ENCODE assay signal across 25 mouse cellular contexts in the genomic region with DNA sequence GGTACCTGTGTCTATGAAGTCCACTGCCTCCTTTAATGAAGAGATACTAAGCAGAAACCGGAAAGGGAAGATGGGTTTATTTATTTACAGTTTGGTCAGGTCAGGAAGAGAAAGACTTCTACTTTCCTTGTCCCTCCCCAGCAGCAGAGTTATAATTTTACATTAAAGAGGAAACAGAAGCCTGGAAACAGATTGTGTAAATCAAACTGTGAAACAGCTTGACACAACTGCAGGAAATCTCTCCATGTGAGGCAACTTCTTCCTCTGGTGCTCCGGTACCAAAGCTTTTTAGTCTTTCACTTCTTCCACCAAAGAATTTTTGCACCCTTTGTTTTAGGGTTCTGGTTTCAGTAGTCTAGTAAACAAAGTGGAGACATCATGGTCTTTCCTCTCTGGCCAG. TPM values are rescaled to one million over a fixed set of nuclear protein-coding genes. Genes with fewer than 3 reads are reported as not detected.
DNase-seq lines count a peak whose midpoint lies in the region; ATAC-seq and TF ChIP-seq lines count a peak whose summit lies in the region.
"Had no signal": no experiment of that assay in that cellular context is flagged by ENCODE, and none has a peak within 500 bp of the region (broad histone marks: within the 10 kb centered on the region; RNA-seq: fewer than 3 reads in every experiment).

No protein-coding gene starts in this region.

- no peaks in the 10 kb centered on the region for H3K9me3 ChIP-seq in forebrain, postnatal 0 days (ENCODE audit: low read length)
- H3K9me3 ChIP-seq in forebrain, embryonic 12.5 days: no peaks in the 10 kb centered on the region
- no peaks in the 10 kb centered on the region for H3K9me3 ChIP-seq in liver, embryonic 15.5 days (replicated peaks)
- H3K9me3 ChIP-seq in lung, postnatal 0 days (ENCODE audit: low read length): no peaks in the 10 kb centered on the region
- H3K9me3 ChIP-seq: embryonic facial prominence, embryonic 12.5 days; embryonic facial prominence, embryonic 15.5 days; forebrain, embryonic 15.5 days; G1E; hindbrain, embryonic 13.5 days had no signal

- no peaks in the 10 kb centered on the region for H3K4me1 ChIP-seq in forebrain, postnatal 0 days (ENCODE audit: insufficient read depth)
- no peaks in the 10 kb centered on the region for H3K4me1 ChIP-seq in forebrain, embryonic 12.5 days
- H3K4me1 ChIP-seq in liver, embryonic 15.5 days (replicated peaks): peaks cover 4% of the 10 kb centered on the region; the same call in 1 of the 2 replicates
- H3K4me1 ChIP-seq in lung, postnatal 0 days (ENCODE audit: insufficient read depth, low read depth, low read length): no peaks in the 10 kb centered on the region
- H3K4me1 ChIP-seq: embryonic facial prominence, embryonic 12.5 days; embryonic facial prominence, embryonic 15.5 days; forebrain, embryonic 15.5 days; hindbrain, embryonic 13.5 days had no signal

- ATAC-seq in forebrain, postnatal 0 days: no peak
- no peak for ATAC-seq in forebrain, embryonic 12.5 days (ENCODE audit: low FRiP score)
- no peak for ATAC-seq in liver, embryonic 15.5 days (ENCODE audit: insufficient read depth)
- peak; percentile 84 for ATAC-seq in megakaryocyte progenitor cell, adult 5-6 weeks (replicated peaks; ENCODE audit: poor library complexity)
- ATAC-seq in lung, postnatal 0 days: no peak
- ATAC-seq: forebrain, embryonic 15.5 days; hindbrain, embryonic 16.5 days; Patski had no signal

- H3K27me3 ChIP-seq in forebrain, postnatal 0 days (ENCODE audit: insufficient read depth, low read length): no peaks in the 10 kb centered on the region
- H3K27me3 ChIP-seq in forebrain, embryonic 12.5 days: no peaks in the 10 kb centered on the region
- 0 out of 2 replicates have a peak, but pooled peaks cover 6% of the 10 kb centered on the region for H3K27me3 ChIP-seq in liver, embryonic 15.5 days
- no peaks in the 10 kb centered on the region for H3K27me3 ChIP-seq in lung, postnatal 0 days (replicated peaks; ENCODE audit: insufficient read depth, low read length)
- H3K27me3 ChIP-seq: CH12.LX; embryonic facial prominence, embryonic 15.5 days; forebrain, embryonic 15.5 days; hindbrain, embryonic 13.5 days; Patski had no signal

- WGBS in forebrain, postnatal 0 days: 65% methylated on average over 2 of the region's 2 CpGs
- 81% methylated on average over 2 of the region's 2 CpGs for WGBS in forebrain, embryonic 12.5 days
- WGBS in liver, embryonic 15.5 days (ENCODE audit: insufficient replicate concordance): 28% methylated on average over 2 of the region's 2 CpGs
- WGBS in lung, postnatal 0 days: 44% methylated on average over 2 of the region's 2 CpGs

- no peak overlapping the region for H3K4me3 ChIP-seq in forebrain, postnatal 0 days (ENCODE audit: low read depth, low read length)
- H3K4me3 ChIP-seq in forebrain, embryonic 12.5 days (replicated peaks): no peak overlapping the region
- no peak overlapping the region for H3K4me3 ChIP-seq in liver, embryonic 15.5 days (replicated peaks)
- no peak overlapping the region for H3K4me3 ChIP-seq in lung, postnatal 0 days (ENCODE audit: low read depth, low read length)
- H3K4me3 ChIP-seq: embryonic facial prominence, embryonic 12.5 days; embryonic facial prominence, embryonic 15.5 days; forebrain, embryonic 15.5 days; hindbrain, embryonic 13.5 days had no signal

- peak; percentile 1 for DNase-seq in forebrain, postnatal 0 days
- no peak for DNase-seq in liver
- peak; percentile 7 for DNase-seq in brain, adult 2 months (ENCODE audit: low read depth, low spot score)
- no peak for DNase-seq in adrenal gland, postnatal 25 days
- no peak for DNase-seq in lung, postnatal 0 days (ENCODE audit: low spot score)
- DNase-seq: adrenal gland, postnatal 10 days; B cell, adult 2 months; cerebellum, adult 18-20 months; cerebellum, adult 9-10 months; cerebellum, postnatal 14 days; gastrocnemius, postnatal 10 days; gastrocnemius, postnatal 36 days had no signal

- TF ChIP-seq EP300 in lung, postnatal 0 days (IDR thresholded peaks at IDR 0.05): no peak

- no peak overlapping the region for H3K27ac ChIP-seq in forebrain, postnatal 0 days (ENCODE audit: low read depth, low read length)
- H3K27ac ChIP-seq in forebrain, embryonic 12.5 days: no peak overlapping the region
- H3K27ac ChIP-seq in liver, embryonic 15.5 days (replicated peaks): peak overlapping the region; percentile 14; the same call in 1 of the 2 replicates
- no peak overlapping the region for H3K27ac ChIP-seq in lung, postnatal 0 days (ENCODE audit: low read length)
- H3K27ac ChIP-seq: embryonic facial prominence, embryonic 12.5 days; embryonic facial prominence, embryonic 15.5 days; forebrain, embryonic 15.5 days; hindbrain, embryonic 13.5 days had no signal

- H3K9ac ChIP-seq in forebrain, postnatal 0 days: no peak overlapping the region
- H3K9ac ChIP-seq in forebrain, embryonic 12.5 days: no peak overlapping the region
- no peak overlapping the region for H3K9ac ChIP-seq in liver, embryonic 15.5 days
- no peak overlapping the region for H3K9ac ChIP-seq in lung, postnatal 0 days (replicated peaks; ENCODE audit: low read depth)
- H3K9ac ChIP-seq: embryonic facial prominence, embryonic 12.5 days; embryonic facial prominence, embryonic 15.5 days; forebrain, embryonic 15.5 days; hindbrain, embryonic 13.5 days had no signal

- no peak for TF ChIP-seq CTCF in forebrain, postnatal 0 days (IDR thresholded peaks at IDR 0.05; ENCODE audit: low read depth)
- TF ChIP-seq CTCF in lung, postnatal 0 days (IDR thresholded peaks at IDR 0.05): no peak

- no peak overlapping the region for H3K4me2 ChIP-seq in forebrain, postnatal 0 days (ENCODE audit: low read depth)
- no peak overlapping the region for H3K4me2 ChIP-seq in forebrain, embryonic 12.5 days
- H3K4me2 ChIP-seq in liver, embryonic 15.5 days: no peak overlapping the region
- H3K4me2 ChIP-seq in lung, postnatal 0 days (replicated peaks; ENCODE audit: low read depth, low read length): no peak overlapping the region
- H3K4me2 ChIP-seq: embryonic facial prominence, embryonic 12.5 days; embryonic facial prominence, embryonic 15.5 days; forebrain, embryonic 15.5 days; heart, embryonic 11.5 days; hindbrain, embryonic 13.5 days had no signal

- no peaks in the 10 kb centered on the region for H3K36me3 ChIP-seq in forebrain, postnatal 0 days (ENCODE audit: insufficient read depth)
- no peaks in the 10 kb centered on the region for H3K36me3 ChIP-seq in forebrain, embryonic 12.5 days (replicated peaks)
- no peaks in the 10 kb centered on the region for H3K36me3 ChIP-seq in liver, embryonic 15.5 days (replicated peaks)
- no peaks in the 10 kb centered on the region for H3K36me3 ChIP-seq in lung, postnatal 0 days (ENCODE audit: insufficient read depth, low read length)
- H3K36me3 ChIP-seq: embryonic facial prominence, embryonic 12.5 days; embryonic facial prominence, embryonic 15.5 days; forebrain, embryonic 15.5 days; G1E; hindbrain, embryonic 13.5 days had no signal

RNA-seq across cellular contexts. Expression of a gene that starts 7.1 kb away (rescaled TPM):
- total RNA-seq in forebrain, postnatal 0 days (2014; rRNA removed): 0.52 and 0.69 TPM in 2 replicates
- 0.16 and 0.18 TPM in 2 replicates for polyA plus RNA-seq in forebrain, postnatal 0 days (2015; fragmentation: Nextera tagmentation; extraction: Ambion mirVana)
- polyA plus RNA-seq in forebrain, embryonic 12.5 days (2016; fragmentation: Nextera tagmentation; extraction: Ambion mirVana): not detected in 2 replicates
- polyA plus RNA-seq in liver, embryonic 15.5 days (2015; fragmentation: Nextera tagmentation; extraction: Ambion mirVana): 0.07 and 0.21 TPM in 2 replicates
- total RNA-seq in megakaryocyte progenitor cell, adult 5-6 weeks (2015): not detected in 2 replicates
- total RNA-seq in megakaryocyte progenitor cell, adult 5-6 weeks (2017): 0.27 and 0.83 TPM in 2 replicates
- total RNA-seq in adrenal gland, postnatal 25 days (2021): 0.24 and 0.48 TPM in 2 replicates
- 0.46 and 0.54 TPM in 2 replicates for polyA plus RNA-seq in lung, postnatal 0 days (2015; fragmentation: Nextera tagmentation; extraction: Ambion mirVana)
- total RNA-seq: gastrocnemius, adult 18-20 months had no signal
- polyA plus RNA-seq: G1E had no signal

RNA-seq across cellular contexts. Expression of a gene that starts 7.2 kb away (rescaled TPM):
- 1.7 and 2.0 TPM in 2 replicates for total RNA-seq in forebrain, postnatal 0 days (2014; rRNA removed)
- 0.83 and 0.88 TPM in 2 replicates for polyA plus RNA-seq in forebrain, postnatal 0 days (2015; fragmentation: Nextera tagmentation; extraction: Ambion mirVana)
- 0.11 and 0.17 TPM in 2 replicates for polyA plus RNA-seq in forebrain, embryonic 12.5 days (2016; fragmentation: Nextera tagmentation; extraction: Ambion mirVana)
- 0.99 and 1.5 TPM in 2 replicates for polyA plus RNA-seq in liver, embryonic 15.5 days (2015; fragmentation: Nextera tagmentation; extraction: Ambion mirVana)
- 1.5 and 2.1 TPM in 2 replicates for total RNA-seq in megakaryocyte progenitor cell, adult 5-6 weeks (2015)
- 1.0 and 1.1 TPM in 2 replicates for total RNA-seq in megakaryocyte progenitor cell, adult 5-6 weeks (2017)
- total RNA-seq in adrenal gland, postnatal 25 days (2021): 4.1 and 5.1 TPM in 2 replicates
- 2.7 and 3.8 TPM in 2 replicates for polyA plus RNA-seq in lung, postnatal 0 days (2015; fragmentation: Nextera tagmentation; extraction: Ambion mirVana)
- polyA plus RNA-seq: G1E had no signal

RNA-seq across cellular contexts. Expression of a gene that starts 25.7 kb away (rescaled TPM):
- total RNA-seq in forebrain, postnatal 0 days (2014; rRNA removed): 0.15 and 0.19 TPM in 2 replicates
- 0.45 and 0.79 TPM in 2 replicates for polyA plus RNA-seq in forebrain, postnatal 0 days (2015; fragmentation: Nextera tagmentation; extraction: Ambion mirVana)
- 0.09 TPM in 1 of 2 replicates, not detected in the other for polyA plus RNA-seq in forebrain, embryonic 12.5 days (2016; fragmentation: Nextera tagmentation; extraction: Ambion mirVana)
- 0.28 and 0.61 TPM in 2 replicates for polyA plus RNA-seq in liver, embryonic 15.5 days (2015; fragmentation: Nextera tagmentation; extraction: Ambion mirVana)
- not detected in 2 replicates for total RNA-seq in megakaryocyte progenitor cell, adult 5-6 weeks (2015)
- total RNA-seq in megakaryocyte progenitor cell, adult 5-6 weeks (2017): 0.27 TPM in 1 of 2 replicates, not detected in the other
- total RNA-seq in adrenal gland, postnatal 25 days (2021): 3.2 and 4.9 TPM in 2 replicates
- 2.0 and 2.3 TPM in 2 replicates for polyA plus RNA-seq in lung, postnatal 0 days (2015; fragmentation: Nextera tagmentation; extraction: Ambion mirVana)
- total RNA-seq: CH12.LX, G1E had no signal
- polyA plus RNA-seq: G1E had no signal

RNA-seq across cellular contexts. Expression of a gene that starts 31.7 kb away (rescaled TPM):
- total RNA-seq in forebrain, postnatal 0 days (2014; rRNA removed): 1.8 and 2.5 TPM in 2 replicates
- polyA plus RNA-seq in forebrain, postnatal 0 days (2015; fragmentation: Nextera tagmentation; extraction: Ambion mirVana): 1.4 and 1.6 TPM in 2 replicates
- polyA plus RNA-seq in forebrain, embryonic 12.5 days (2016; fragmentation: Nextera tagmentation; extraction: Ambion mirVana): 0.14 and 0.36 TPM in 2 replicates
- 0.16 and 0.17 TPM in 2 replicates for polyA plus RNA-seq in liver, embryonic 15.5 days (2015; fragmentation: Nextera tagmentation; extraction: Ambion mirVana)
- 0.12 and 0.17 TPM in 2 replicates for total RNA-seq in megakaryocyte progenitor cell, adult 5-6 weeks (2015)
- total RNA-seq in megakaryocyte progenitor cell, adult 5-6 weeks (2017): 0.25 and 0.30 TPM in 2 replicates
- total RNA-seq in adrenal gland, postnatal 25 days (2021): 0.82 TPM in 1 of 2 replicates, not detected in the other
- 0.90 and 1.1 TPM in 2 replicates for polyA plus RNA-seq in lung, postnatal 0 days (2015; fragmentation: Nextera tagmentation; extraction: Ambion mirVana)
- total RNA-seq: gastrocnemius, adult 18-20 months; gastrocnemius, postnatal 36 days had no signal
- polyA plus RNA-seq: G1E had no signal

RNA-seq across cellular contexts. Expression of a gene that starts 50.2 kb away (rescaled TPM):
- 2.3 and 2.7 TPM in 2 replicates for total RNA-seq in forebrain, postnatal 0 days (2014; rRNA removed)
- polyA plus RNA-seq in forebrain, postnatal 0 days (2015; fragmentation: Nextera tagmentation; extraction: Ambion mirVana): 2.7 and 3.2 TPM in 2 replicates
- 0.24 and 0.26 TPM in 2 replicates for polyA plus RNA-seq in forebrain, embryonic 12.5 days (2016; fragmentation: Nextera tagmentation; extraction: Ambion mirVana)
- 2.0 and 2.3 TPM in 2 replicates for polyA plus RNA-seq in liver, embryonic 15.5 days (2015; fragmentation: Nextera tagmentation; extraction: Ambion mirVana)
- total RNA-seq in megakaryocyte progenitor cell, adult 5-6 weeks (2015): 0.88 and 1.1 TPM in 2 replicates
- 1.2 and 1.8 TPM in 2 replicates for total RNA-seq in megakaryocyte progenitor cell, adult 5-6 weeks (2017)
- total RNA-seq in adrenal gland, postnatal 25 days (2021): 7.4 and 10.7 TPM in 2 replicates
- polyA plus RNA-seq in lung, postnatal 0 days (2015; fragmentation: Nextera tagmentation; extraction: Ambion mirVana): 7.1 and 9.6 TPM in 2 replicates
- polyA plus RNA-seq: G1E had no signal

Comparison
In these comparisons a context has a peak if more than half of its experiments do, and no peak if none do; other contexts are left out.
1. DNase-seq: peak in forebrain, postnatal 0 days (single experiment) and brain, adult 2 months (single experiment); none in liver (single experiment), adrenal gland, postnatal 25 days (single experiment) and lung, postnatal 0 days (single experiment).